Mouse (Mus musculus): ENCODE measurements around the gene Fam167b.

- TF ChIP-seq CTCF (IDR thresholded peaks at IDR 0.05; ENCODE audit: borderline replicate concordance, control insufficient read depth, extremely low read depth, insufficient read depth, low read length, poor library complexity) (no peak), POLR2A (IDR thresholded peaks at IDR 0.05; ENCODE audit: control insufficient read depth, extremely low read depth, insufficient read depth, low read length, poor library complexity) (no peak)
Measured at GRCm38 (mm10) chr4:129572236-129573092, 5.9 kb downstream of the Fam167b start.
